Mouse (Mus musculus) erythroblast, embryonic 14.5 days (primary cell): ENCODE data around the gene Mat2a.

Source experiments
- GATA1 ChIP-seq: IDR thresholded peaks from 2 replicates; pipeline ENCODE4 v1.6.1; 2012; ENCODE audit warnings: low read length, inconsistent platforms, mixed read lengths
- TAL1 ChIP-seq: IDR thresholded peaks from 3 replicates; pipeline ENCODE4 v1.6.1; 2012; ENCODE audit warnings: low read length, inconsistent platforms, mixed read lengths

DNA sequence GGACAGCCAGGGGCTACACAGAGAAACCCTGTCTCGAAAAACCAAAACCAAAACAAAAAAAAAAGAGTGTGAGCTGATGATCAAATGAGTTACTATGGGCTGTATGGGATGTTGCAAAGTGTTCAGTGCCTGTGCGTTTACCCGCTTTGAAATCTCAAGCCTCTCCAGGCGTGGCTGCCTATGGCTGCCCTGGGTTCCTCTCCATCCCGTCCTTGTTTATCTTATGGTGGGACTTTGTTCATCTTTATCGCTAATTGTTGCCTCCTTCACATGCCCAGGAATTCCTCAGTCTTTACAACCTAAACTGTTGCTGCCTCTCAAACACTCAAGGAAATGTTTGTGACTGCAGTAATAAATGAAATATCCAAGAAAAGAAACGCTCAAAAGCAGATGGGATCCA lies 19.1 kb upstream of the Mat2a start:
- TF ChIP-seq TAL1 (no peak), GATA1 (no peak)
